Mouse (Mus musculus) left cerebral cortex, postnatal 25 days (tissue): Measurements from ENCODE around the gene Smo. TPM values are rescaled to one million over a fixed set of nuclear protein-coding genes. Genes with fewer than 3 reads are reported as not detected.
A peak's percentile ranks its signal among the peaks of the same experiment; 100 is the strongest.

Experiments used
- DNase-seq, 2 experiments: peaks; one replicate each; pipeline ENCODE4 v3.0.0; 2022; ENCODE audit warnings: low spot score in 2 of 2, mixed read lengths in 1 of 2
- intact Hi-C: fragments of 180-260 bp; cut with DNase I; formaldehyde crosslinking; loops from one replicate; pipeline ENCODE4 v1.15.1; 2025
- total RNA-seq, 2 experiments: library from RNA; stranded (reverse); gene quantifications; 2 replicates each; pipeline ENCODE4 v1.2.3; 2021

Smo gene
- total RNA-seq: 1 to 10 TPM; 9.5 to 9.8 TPM

- intact Hi-C loops: no loop called here
- peak; percentile 22 to 33 for DNase-seq
These were observed at the start of gene Smo for GRCm38 (mm10) chr6:29735336-29735688. TSS of gene Smo (plus strand) at chr6:29735503.

GRCm38 (mm10) chr6:29685952-29686351, 49.4 kb upstream of the Smo start:
- intact Hi-C loops: no loop called here
- peak in 1 of 2 experiments; percentile 32 for DNase-seq

GRCm38 (mm10) chr6:29689458-29689857, 45.8 kb upstream of the Smo start:
- DNase-seq: peak in 1 of 2 experiments; percentile 56
- intact Hi-C loops: no loop called here

- DNase-seq: peak; percentile 93 to 96
- intact Hi-C loops: no loop called here
These were observed 41.4 kb upstream of the Smo start, which contains the start of gene Tspan33 for GRCm38 (mm10) chr6:29693953-29694352. TSS of gene Tspan33 (plus strand) at chr6:29694222.

- intact Hi-C loops: no loop called here
- DNase-seq: no peak
These were observed 40.7 kb upstream of the Smo start for GRCm38 (mm10) chr6:29694375-29695289.

GRCm38 (mm10) chr6:29695290-29695674, 40.0 kb upstream of the Smo start:
- intact Hi-C loops: no loop called here
- no peak for DNase-seq

GRCm38 (mm10) chr6:29695975-29696374, 39.3 kb upstream of the Smo start:
- intact Hi-C loops: no loop called here
- no peak for DNase-seq

GRCm38 (mm10) chr6:29697139-29697538, 38.2 kb upstream of the Smo start:
- intact Hi-C loops: no loop called here
- no peak for DNase-seq

GRCm38 (mm10) chr6:29697548-29697947, 37.8 kb upstream of the Smo start:
- intact Hi-C loops: no loop called here
- DNase-seq: no peak

- no peak for DNase-seq
- intact Hi-C loops: no loop called here
These were observed 36.1 kb upstream of the Smo start for GRCm38 (mm10) chr6:29699085-29699745.

GRCm38 (mm10) chr6:29701051-29701450, 34.3 kb upstream of the Smo start:
- no peak for DNase-seq
- intact Hi-C loops: no loop called here

- no peak for DNase-seq
- intact Hi-C loops: no loop called here
These were observed 33.2 kb upstream of the Smo start for GRCm38 (mm10) chr6:29702126-29702525.

GRCm38 (mm10) chr6:29704143-29704542, 31.2 kb upstream of the Smo start:
- intact Hi-C loops: no loop called here
- no peak for DNase-seq

- intact Hi-C loops: no loop called here
- no peak for DNase-seq
These were observed 27.4 kb upstream of the Smo start for GRCm38 (mm10) chr6:29707902-29708301.

- intact Hi-C loops: no loop called here
- no peak for DNase-seq
These were observed 24.0 kb upstream of the Smo start for GRCm38 (mm10) chr6:29711318-29711717.

GRCm38 (mm10) chr6:29712011-29712584, 23.2 kb upstream of the Smo start:
- intact Hi-C loops: loop anchor here (1.0 to 2.0 kb wide), 2 partner anchors 47 to 107 kb away; no protein-coding TSS in a partner anchor
- peak; percentile 32 to 67 for DNase-seq

- intact Hi-C loops: no loop called here
- peak in 1 of 2 experiments; percentile 69 for DNase-seq
These were observed 18.5 kb upstream of the Smo start for GRCm38 (mm10) chr6:29716624-29717365.

GRCm38 (mm10) chr6:29717541-29717940, 17.8 kb upstream of the Smo start:
- intact Hi-C loops: no loop called here
- no peak for DNase-seq

GRCm38 (mm10) chr6:29717952-29718521, 17.3 kb upstream of the Smo start:
- intact Hi-C loops: no loop called here
- peak; percentile 27 to 44 for DNase-seq
